Mouse (Mus musculus) adrenal gland, postnatal 36 days (tissue): ENCODE measurements around the gene H2-T23. TPM values are rescaled to one million over a fixed set of nuclear protein-coding genes. Genes with fewer than 3 reads are reported as not detected.
"Not testable (repeated sequence)": the region's sequence is repeated elsewhere in the genome, so short reads cannot be mapped to it uniquely, and the experiment has no call there.

ENCODE experiments used
- DNase-seq, 2 experiments: peaks; one replicate each; pipeline ENCODE4 v3.0.0; 2021; ENCODE audit warnings: mixed read lengths in 1 of 2
- long read RNA-seq, 2 experiments: library from polyadenylated mRNA; stranded (forward); transcript quantifications; one replicate each; pipeline ENCODE4 v2.0.0; 2021; ENCODE audit warnings: borderline sequencing depth in 2 of 2
- total RNA-seq, 2 experiments: library from RNA; stranded (reverse); gene quantifications; 2 replicates each; pipeline ENCODE4 v1.2.3; 2021

H2-T23 gene
- total RNA-seq = 10 to 100 TPM; 57.8 to 68.4 TPM
- long read RNA-seq, experiment 1, transcript H2-T23-201 (7 exons, 1,472 nt) = major isoform, 77 of 104 reads
- long read RNA-seq, experiment 1, partial matches to known transcripts = 19 of 104 reads
- long read RNA-seq, experiment 1, other reads (novel, unspliced or antisense) = 8 of 104 reads
- long read RNA-seq, experiment 2, transcript H2-T23-201 (7 exons, 1,472 nt) = major isoform, 50 of 68 reads
- long read RNA-seq, experiment 2, partial matches to known transcripts = 16 of 68 reads
- long read RNA-seq, experiment 2, other reads (novel, unspliced or antisense) = 2 of 68 reads

DNA sequence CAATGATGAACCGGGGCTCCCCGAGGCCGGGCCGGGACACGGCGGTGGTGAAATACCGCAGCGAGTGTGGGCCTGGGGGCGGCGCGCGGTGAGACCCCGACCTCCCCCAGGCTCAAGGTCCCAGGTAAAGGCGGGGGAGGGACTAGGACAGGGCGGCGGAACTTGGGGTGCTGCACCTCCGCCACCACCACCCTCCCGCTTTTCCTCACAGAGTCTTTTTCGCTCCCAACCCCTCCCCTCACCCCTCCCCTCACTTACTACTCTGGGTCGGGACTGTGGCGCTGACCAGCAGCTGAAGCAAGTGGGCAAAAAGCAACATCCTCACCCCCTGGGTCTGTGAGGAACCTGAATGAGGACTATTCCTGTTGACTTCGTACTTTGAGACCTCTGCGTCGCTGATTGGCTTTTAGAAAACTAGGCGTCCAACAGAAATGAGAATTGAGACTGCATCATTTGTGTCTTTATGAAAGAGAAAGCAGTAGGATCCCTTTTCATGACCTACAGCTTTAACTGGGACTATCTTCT is at the start of gene H2-T23:
H2-T23 (minus strand) TSS at position 505 of the 525 bp plus-strand sequence.
- peak; percentile 56 to 74 for DNase-seq

DNA sequence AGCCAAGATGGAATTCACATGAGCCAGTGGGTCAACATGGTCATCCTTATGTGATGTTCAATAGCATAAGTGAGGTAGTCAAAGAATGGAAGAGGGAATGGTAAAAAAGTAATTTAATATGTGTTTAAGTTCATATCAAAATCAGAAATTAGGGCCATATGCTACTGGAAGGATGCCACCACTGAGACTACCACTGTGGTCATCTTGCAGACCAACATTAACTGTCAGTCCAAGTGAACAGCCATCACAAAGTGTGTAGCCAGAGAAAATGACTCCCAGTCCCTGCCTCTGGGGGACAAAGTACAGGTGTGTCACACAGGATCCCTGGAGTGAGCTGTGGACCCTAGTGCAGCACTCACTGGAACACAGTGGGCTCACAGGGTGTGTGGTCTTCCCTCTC is 49.2 kb upstream of the H2-T23 start:
- not testable (repeated sequence) for DNase-seq

DNA sequence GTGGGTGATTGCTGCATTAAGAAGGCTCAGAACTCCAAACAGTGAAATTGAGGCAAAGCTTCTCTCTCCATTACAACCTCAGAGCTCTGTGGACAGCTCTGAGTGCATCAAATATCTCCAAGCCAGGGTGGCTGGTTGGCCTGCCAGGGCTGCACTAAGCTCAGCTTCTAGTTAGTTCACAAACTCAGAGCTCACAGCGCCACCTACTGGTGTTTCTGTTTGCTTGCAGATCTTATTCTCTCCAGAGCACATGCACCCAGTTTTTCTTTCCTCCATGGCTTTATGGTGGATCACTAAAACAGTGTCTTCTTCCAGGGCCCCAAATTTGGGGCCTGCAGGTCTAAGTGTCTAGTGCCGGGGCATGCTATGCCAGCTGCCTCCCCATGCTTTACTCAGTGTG is 28.2 kb upstream of the H2-T23 start:
- DNase-seq = peak; percentile 91 to 95

DNA sequence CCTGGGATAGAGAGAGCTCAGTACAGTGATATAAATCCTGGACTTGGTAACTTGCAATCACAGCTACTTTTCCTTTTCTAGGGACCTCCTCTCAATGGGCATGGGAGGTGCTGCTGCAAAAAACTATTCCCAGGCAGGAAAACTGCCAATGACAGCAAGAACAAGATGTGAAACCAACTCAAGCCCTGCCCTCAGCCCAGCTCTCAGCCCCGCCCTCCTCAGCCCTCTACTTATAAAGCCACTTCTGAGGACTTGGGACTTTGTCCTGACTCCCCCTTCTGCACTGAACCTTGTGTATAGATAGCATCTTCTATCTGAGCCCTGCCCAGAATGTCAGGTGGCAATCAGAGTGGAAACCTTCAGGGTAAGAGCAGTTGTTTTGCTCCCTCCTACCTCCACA is 25.7 kb upstream of the H2-T23 start, which contains the start of gene Gm11127:
Gm11127 (minus strand) TSS at position 10 of the 400 bp plus-strand sequence.
- not testable (repeated sequence) for DNase-seq

DNA sequence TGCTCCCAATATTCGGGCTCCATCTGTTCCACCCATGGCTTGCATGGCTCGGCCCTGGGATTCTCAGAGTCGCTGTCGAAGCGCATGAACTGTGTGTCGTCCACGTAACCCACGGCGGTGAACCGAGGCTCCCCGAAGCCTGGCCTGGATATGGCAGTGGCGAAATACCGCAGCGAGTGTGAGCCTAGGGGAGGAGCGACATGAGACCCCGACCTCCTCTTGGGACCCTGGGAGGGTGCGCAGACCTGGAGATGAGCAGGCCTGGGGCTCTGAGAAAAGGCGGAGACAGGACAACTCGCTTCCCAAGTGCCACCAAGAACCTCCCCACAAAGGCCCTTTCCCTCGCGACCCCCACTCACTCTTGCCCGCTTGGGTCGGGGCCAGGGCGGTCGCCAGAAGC is 25.3 kb upstream of the H2-T23 start:
- not testable (repeated sequence) for DNase-seq

DNA sequence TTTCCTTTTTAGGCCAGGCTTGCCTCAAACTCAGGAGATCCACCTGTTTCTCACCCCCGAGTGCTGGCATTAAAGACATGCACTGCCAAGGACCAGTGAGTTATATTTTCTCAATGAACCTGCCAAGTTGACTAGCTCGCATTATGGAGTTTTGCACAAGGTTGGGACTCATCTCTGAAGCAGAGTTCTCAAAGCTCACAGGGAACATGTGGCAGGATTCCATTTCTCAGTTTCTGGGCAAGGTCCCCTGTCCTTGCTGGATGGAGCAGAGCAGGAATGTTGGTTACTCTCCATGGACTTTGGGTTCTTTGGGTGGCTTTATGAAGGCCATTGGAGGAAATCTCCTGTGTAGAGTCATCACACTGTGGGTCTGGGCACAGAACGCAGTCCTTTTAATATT is 10.6 kb upstream of the H2-T23 start:
- peak in 1 of 2 experiments; percentile 20 for DNase-seq

DNA sequence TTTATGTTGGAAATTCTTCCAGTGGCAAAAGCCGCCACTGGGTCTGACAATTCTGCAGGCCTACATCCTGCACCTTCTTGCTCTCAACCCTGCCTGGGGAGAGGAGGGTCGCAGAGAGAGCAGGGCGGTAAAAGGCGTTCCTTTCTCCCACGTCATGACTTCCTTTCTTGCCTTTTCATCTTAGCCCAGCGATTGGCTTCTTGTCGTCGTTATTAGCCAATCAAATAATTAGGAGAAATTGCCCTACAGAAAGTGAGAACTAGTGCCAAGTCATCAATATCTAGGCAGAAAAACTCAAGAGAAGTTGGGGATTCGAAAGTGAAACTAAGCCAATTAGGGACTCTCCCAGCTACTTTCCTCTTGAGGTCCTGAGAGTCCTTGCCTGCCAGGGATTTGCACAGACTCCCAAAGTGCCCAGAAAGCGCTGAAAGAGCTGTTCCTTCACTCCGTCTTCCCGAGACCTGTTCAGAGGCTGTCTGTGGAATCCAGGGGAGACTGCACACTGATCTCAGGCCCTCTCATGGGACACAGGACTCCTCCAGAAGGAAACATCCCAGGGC is 10.0 kb upstream of the H2-T23 start, which contains the start of the genes H2-T22 and Gm6034:
H2-T22 (minus strand) TSS at position 138 of the 560 bp plus-strand sequence.
Gm6034 (plus strand) TSS at position 352 of the 560 bp plus-strand sequence.
- DNase-seq = peak; percentile 74 to 76

DNA sequence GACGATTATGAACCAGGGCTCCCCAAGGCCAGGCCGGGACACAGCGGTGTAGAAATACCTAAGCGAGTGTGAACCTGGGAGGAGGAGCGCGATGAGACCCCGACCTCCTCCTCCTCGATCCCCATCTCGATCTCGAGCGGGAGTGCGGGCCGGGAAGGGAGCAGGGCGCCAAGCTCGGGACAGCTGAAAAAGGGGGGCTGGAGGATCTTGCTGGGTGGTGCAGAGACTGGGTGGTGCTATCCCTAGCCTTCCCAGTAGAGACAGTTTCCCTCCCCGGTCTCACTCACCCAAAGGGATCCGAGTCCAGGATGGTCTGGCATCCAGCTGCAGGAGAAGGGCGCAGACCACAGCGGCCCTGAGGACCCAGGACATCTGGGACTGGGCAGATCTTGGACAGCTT is 9.4 kb upstream of the H2-T23 start:
- DNase-seq = peak in 1 of 2 experiments; percentile 29

DNA sequence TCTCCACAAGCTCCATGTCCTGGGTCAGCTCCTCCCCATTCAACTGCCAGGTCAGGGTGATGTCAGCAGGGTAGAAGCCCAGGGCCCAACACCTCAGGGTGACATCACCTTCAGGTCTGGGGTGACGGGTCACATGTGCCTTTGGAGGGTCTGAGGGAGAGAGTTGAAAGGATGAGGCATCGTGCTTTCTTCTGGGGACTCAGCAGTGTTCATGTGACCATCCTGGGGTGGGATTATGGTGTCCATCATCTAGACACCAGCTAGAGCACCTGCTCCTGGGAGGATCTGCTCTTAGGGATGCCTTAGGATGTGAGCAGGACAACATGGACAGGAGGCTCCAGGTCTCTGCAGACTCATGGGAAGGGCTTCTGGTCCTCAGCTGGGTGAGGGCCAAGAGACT is 7.9 kb upstream of the H2-T23 start:
- DNase-seq = not testable (repeated sequence)

DNA sequence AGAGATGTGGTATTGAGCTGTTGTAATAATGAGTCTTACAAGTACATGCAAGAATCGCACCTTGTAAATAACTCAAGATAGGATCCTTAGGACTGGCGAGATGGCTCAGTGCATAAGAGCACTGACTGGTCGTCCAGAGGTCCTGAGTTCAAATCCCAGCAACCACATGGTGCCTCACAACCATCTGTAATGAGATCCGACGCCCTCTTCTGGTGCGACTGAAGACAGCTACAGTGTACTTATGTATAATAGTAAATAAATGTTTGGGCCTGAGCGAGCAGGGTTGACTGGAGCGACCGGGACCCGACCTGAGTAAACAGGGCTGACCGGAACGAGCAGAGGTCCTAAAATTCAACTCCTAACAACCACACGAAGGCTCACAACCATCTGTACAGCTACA is 3.5 kb upstream of the H2-T23 start:
- DNase-seq = not testable (repeated sequence)

DNA sequence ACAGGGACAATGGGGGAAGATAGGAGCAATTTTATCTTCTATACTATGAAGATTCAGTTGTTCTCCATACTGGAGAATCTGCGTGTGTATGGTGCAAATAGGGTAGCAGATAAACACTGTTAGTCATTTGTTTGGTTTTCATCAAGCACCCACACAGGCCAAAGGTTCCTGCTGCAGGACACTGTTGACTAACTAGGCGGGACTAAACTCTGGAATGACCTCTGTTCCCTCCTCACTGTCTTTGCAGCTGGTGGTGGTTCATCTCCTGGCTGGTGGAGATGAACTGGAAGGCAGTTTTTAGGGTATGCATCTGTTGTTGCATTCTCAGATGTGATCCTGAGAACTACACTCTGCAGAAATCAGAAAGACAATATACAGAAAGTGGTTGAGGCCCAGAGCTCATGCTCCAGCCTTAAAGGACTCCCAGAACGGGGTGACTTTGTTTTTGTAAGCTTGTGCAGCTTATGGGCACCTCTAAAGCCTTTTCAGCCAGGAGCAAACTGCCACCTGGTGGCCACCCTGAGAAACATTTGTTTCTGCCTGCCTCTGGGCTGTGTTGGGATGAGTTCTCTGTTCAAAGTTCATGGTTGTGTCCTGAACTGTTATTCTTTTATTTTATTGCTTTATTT is 2.5 kb upstream of the H2-T23 start:
- peak; percentile 80 to 83 for DNase-seq

DNA sequence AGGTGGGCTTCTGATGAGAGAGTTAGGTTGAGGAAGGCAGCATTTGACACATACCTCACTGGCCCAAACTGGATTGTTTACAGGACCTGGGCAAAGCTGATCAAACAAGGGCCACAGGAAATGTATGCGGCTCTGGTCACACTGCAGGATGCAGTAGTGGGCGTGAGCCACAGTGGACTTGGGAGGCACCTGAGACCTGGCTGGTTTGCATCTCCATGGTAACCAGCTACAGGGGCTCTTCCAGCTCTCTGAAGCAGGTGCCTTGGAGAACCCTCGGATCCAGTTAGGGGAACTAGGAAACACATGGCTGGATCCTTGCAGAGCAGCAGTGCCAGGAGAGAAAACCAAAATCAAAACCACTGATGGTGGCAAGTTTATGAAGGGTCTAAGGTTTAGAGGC is 1.9 kb upstream of the H2-T23 start:
- DNase-seq = not testable (repeated sequence)

DNA sequence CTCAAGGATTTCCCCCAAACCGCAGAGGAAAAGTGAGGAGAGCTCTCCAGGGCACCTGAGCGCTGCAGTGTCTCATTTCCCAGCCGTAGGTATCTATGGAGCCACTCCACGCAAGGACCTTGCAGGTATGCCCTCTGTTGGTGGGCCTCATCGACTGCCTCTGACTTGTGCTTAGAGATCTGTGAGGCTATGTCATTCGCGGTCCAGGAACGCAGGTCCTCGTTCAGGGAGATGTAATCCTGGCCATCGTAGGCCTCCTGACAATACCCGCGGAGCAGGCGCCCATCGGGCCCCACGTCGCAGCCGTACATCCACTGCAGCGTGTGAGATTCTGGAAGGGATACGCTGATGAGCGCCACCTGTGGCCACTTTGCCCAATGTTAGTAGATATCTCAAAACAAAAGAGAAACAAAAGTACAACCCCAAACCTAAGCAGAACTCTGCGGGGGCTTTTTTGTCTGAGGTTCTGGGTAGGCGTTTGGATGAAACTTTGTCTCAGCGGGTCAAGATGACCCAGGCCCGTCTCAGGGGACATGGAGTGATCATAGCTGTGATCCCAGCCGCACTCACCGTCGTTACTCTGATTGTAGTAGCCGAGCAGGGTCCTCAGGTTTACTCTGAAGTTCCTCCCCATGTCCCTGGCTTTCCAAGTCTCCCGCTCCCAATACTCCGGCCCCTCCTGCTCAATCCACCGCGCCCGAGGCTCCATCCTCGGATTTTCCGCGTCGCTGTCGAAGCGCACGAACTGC is 898 bp downstream of the H2-T23 start:
- DNase-seq = peak; percentile 36 to 45

DNA sequence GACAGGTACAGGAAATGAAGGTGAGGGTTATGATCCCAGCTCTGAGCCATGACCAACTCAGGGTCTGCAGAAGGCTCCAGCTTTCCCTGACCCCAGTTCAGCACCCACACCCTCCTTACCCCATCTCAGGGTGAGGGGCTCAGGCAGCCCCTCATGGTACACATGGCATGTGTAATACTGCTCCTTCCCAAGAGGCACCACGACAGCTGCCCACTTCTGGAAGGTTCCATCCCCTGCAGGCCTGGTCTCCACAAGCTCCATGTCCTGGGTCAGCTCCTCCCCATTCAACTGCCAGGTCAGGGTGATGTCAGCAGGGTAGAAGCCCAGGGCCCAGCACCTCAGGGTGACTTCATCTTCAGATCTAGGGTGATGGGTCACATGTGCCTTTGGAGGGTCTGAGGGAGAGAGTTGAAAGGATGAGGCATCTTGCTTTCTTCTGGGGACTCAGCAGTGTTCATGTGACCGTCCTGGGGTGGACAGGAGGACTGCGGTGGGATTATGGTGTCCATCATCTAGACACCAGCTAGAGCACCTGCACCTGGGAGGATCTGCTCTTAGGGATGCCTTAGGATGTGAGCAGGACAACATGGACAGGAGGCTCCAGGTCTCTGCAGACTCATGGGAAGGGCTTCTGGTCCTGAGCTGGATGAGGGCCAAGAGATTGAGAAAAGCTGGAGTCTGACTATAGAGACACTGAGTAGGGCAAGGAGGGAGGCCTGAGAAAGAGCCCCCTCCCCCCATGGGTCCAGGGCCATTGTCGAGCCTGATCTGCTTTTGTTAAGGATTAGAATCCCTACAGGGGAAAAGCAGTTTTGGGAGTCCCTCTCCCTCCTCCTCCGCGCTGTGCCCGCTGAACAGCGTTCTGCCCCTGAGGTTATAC is 1.7 kb downstream of the H2-T23 start:
- DNase-seq = peak in 1 of 2 experiments; percentile 22

DNA sequence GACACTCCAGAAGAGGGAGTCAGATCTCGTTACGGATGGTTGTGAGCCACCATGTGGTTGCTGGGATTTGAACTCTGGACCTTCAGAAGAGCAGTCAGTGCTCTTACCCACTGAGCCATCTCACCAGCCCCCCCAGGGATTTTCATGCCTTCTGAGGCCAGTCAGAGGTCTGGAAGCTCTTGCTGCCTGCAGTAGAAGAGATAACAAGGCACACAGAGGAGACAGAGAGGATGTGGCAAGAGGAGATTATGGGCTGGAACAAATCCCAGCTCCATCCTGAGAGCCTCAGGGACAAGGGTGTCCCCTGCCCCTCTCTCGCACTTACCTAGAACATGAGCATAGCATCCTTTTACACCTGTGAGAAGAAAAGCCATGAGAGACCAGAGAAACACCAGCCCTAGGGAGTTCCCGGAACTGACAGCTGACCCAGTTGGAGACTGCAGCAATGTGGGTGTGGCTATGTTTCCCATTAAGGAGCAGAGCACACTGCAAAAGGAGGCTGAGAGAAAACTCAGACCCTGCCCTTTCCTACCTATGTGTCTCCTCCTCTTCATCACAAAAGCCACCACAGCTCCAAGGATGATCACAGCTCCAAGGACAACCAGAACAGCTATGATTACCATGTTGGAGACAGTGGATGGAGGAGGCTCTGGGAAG is 2.5 kb downstream of the H2-T23 start:
- peak in 1 of 2 experiments; percentile 20 for DNase-seq

DNA sequence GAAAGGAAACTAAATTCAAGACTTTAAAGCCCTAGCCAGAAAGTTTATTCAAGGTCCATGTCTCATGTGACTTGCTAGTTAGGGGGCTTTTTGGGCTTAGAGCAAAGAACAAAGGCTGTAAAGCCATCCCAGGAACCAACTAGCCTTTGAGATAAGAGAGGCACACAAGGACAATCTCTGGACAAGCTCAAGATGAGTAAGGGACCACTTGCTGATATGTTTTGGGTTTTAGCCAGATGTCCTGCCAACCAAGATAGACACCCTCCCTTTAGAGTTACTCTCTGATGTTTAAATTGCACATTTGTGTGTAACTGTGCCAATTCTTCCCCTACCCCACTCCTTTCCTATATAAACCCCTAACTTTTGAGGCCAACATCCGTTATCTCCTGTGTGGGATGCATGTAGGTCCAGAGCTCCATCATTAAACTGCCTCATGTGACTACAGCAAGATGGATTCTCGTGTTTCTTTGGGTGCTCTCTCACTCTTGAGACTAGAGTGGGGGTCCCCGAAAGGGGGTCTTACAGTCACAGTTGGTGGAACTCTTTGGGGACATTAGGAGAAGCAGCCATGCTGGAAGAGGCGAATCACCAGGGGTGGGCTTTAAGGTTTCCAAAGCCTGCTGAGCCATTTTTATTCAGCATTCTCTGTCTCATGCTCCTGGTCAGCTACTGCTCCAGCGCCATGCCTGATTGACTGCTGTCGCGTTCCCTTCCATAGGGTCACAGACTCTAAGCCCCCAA is 3.6 kb downstream of the H2-T23 start:
- DNase-seq = no peak

DNA sequence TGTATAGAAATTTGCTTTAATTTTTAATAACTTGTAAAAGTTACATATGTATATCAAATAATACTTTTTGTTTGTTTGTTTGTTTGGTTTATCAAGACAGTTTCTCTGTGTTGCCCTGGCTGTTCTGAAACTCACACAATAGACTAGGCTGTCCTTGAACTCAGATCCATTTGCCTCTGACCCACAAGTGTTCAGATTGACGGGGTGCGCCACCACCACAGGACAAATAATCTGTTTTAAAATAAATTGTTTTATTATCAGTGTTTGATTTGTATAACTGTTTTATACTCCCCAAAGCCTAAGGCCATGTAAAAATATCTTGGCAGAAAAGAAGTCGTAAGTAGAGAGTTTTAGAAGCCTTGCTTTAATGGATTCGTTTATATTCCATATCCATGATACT is 5.0 kb downstream of the H2-T23 start:
- no peak for DNase-seq

DNA sequence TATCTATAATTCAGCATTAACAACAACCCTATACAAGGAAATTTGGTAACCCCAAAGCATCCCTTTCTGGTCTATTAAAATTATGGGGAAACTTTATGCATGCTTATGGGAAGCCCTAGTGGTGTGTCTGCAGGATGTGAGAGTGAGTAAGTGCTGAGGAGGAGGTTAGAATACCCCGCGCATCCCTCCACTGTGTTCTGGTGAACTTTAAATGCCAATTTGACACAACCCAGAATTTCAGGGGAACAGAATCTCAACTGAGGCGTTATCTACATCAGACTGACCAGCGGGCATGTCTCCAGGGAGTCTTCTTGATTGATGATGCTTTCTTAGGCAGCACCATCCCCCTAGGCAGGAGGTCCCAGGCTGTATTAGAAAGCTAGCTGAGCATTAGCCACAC is 6.8 kb downstream of the H2-T23 start:
- DNase-seq = no peak

DNA sequence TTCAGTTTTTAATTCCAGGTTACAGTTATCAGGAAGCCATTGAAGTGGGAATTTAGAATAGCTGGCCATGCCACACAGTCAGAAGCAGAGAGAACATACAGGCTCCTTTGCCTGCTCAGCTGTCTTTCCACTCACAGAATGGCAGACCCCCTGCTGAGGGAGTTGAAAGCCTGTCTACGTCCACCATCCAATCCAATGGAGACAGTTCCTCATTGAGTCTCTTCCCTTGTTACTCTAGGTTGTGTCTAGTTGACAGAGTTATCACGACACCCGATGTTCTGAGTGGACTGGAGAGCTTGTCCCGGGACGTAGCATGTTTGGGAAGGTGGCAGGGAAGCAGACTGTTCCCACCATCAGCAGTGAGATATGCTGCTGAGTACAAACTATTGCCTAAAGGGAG is 7.5 kb downstream of the H2-T23 start:
- DNase-seq = no peak
